Mouse (Mus musculus) hindbrain, embryonic 16.5 days (tissue): ENCODE results near the gene Stk24. TPM values are rescaled to one million over a fixed set of nuclear protein-coding genes. Genes with fewer than 3 reads are reported as not detected.

ENCODE experiments used
- ATAC-seq: fragments of 200-750 bp; cut with Nextera tagmentation; 2 replicates; pipeline ENCODE4 v1.8.0; 2017; ENCODE audit warnings: moderate TSS enrichment, moderate library complexity
- H3K27ac ChIP-seq: fragments of 300-500 bp; sonication (generic); 2 replicates; pipeline ENCODE4 v1.5.1; 2014; ENCODE audit warnings: low read depth, mild to moderate bottlenecking, control low read depth, low read length, moderate library complexity
- H3K27me3 ChIP-seq: fragments of 300-500 bp; sonication (generic); replicated peaks from 2 replicates; pipeline ENCODE4 v1.6.1; 2014; ENCODE audit warnings: low read length; ENCODE audit not compliant: control insufficient read depth, insufficient read depth
- H3K36me3 ChIP-seq: fragments of 300-500 bp; sonication (generic); 2 replicates; pipeline ENCODE4 v1.6.1; 2014; ENCODE audit warnings: mild to moderate bottlenecking, low read length, moderate library complexity, mixed read lengths; ENCODE audit not compliant: control insufficient read depth, insufficient read depth
- H3K4me1 ChIP-seq: fragments of 300-500 bp; sonication (generic); 2 replicates; pipeline ENCODE4 v1.6.1; 2014; ENCODE audit warnings: low read depth, low read length; ENCODE audit not compliant: control insufficient read depth, insufficient read depth
- H3K4me2 ChIP-seq: fragments of 300-500 bp; sonication (generic); 2 replicates; pipeline ENCODE4 v1.6.1; 2014; ENCODE audit warnings: mild to moderate bottlenecking, low read length, control low read depth, moderate library complexity
- H3K4me3 ChIP-seq: fragments of 300-500 bp; sonication (generic); 2 replicates; pipeline ENCODE4 v1.5.1; 2014; ENCODE audit warnings: mild to moderate bottlenecking, low read length, control low read depth, moderate library complexity
- H3K9ac ChIP-seq: fragments of 300-500 bp; sonication (generic); 2 replicates; pipeline ENCODE4 v1.6.1; 2014; ENCODE audit warnings: low read depth, mild to moderate bottlenecking, control low read depth, low read length, moderate library complexity
- H3K9me3 ChIP-seq: fragments of 300-500 bp; sonication (generic); 2 replicates; pipeline ENCODE4 v1.6.1; 2014; ENCODE audit warnings: mild to moderate bottlenecking, low read length, moderate library complexity; ENCODE audit not compliant: control insufficient read depth
- WGBS: fragments of 180-500 bp; shearing (Covaris S2); extraction: QIAGEN DNeasy Blood & Tissue Kit; methylation state at CpG from one replicate; pipeline ENCODE4 v1.1.7; 2014; 5-methylcytosine and 5-hydroxymethylcytosine counted together
- polyA plus RNA-seq: library from polyadenylated mRNA; unstranded; fragments of >200 nt; fragmentation: Nextera tagmentation; extraction: Ambion mirVana; gene quantifications from 2 replicates; pipeline ENCODE4 v1.2.1, GENCODE M21; 2015

The Stk24 gene
- polyA plus RNA-seq, 1 experiment from 2014 or later: 14.6 TPM

DNA sequence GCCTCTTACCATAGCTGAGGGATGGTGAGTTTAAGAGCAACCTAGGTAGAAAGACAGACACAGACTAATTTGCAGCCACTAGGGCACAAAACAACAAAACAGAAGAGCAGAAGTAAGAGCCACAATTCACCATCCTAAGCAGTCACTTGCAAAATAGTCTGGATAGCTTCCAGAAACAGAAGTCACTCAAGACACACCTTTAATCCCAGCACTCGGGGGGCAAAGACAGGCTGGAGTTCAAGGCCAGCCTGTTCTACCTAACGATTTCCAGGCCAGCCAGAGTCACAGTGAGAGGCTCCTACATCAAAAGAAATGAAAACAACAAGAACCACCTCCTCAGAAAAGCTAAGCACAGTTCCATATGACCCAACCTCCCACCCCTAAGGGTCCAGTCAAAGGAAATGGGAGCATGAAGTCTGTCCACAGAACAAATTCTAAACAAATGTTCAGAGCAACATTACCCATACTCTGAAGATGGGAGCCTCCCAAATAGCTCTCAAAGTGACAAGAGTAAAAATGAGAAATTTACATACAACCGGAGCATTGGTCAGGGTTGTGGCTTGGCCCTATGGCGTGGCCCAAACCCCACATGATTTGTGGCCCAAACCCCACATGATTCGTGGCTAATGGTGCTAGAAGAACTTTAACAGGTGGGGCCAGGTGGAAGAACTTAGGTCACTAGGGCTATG lies 50.3 kb downstream of the Stk24 start:
- H3K27ac ChIP-seq: no peak overlapping the region
- no peaks in the 10 kb centered on the region for H3K9me3 ChIP-seq
- no peak for ATAC-seq
- 80% methylated on average over 5 of the region's 5 CpGs for WGBS
- H3K36me3 ChIP-seq: no peaks in the 10 kb centered on the region
- peaks cover 7% of the 10 kb centered on the region; the same call in 1 of the 2 replicates for H3K4me1 ChIP-seq
- H3K4me3 ChIP-seq: no peak overlapping the region
- H3K27me3 ChIP-seq: no peaks in the 10 kb centered on the region
- H3K9ac ChIP-seq: no peak overlapping the region
- H3K4me2 ChIP-seq: no peak overlapping the region

DNA sequence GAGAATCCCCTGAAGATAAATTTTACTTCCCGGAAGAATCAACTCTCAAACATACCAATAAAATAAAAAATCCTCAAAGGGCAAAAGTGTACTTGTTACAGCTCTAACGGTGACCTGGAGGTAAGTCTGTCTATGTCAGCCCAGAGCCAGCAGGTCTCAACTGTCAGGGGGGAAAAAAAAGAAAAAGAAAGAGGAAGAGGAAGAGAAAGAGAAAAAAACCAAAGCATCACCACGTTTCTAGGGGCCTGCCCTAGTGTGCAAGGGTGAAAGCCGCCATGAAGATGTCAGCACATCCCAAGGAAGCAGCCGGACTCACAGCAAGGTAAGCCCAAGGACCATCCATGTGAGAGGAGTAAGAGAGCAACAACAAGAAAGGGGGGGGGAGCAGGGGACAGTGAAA lies 50.9 kb downstream of the Stk24 start:
- no peak for ATAC-seq
- no peaks in the 10 kb centered on the region for H3K36me3 ChIP-seq
- WGBS: 85% methylated on average over 5 of the region's 5 CpGs
- no peak overlapping the region for H3K4me3 ChIP-seq
- H3K4me1 ChIP-seq: peaks cover 7% of the 10 kb centered on the region; the same call in 1 of the 2 replicates
- no peak overlapping the region for H3K27ac ChIP-seq
- no peak overlapping the region for H3K9ac ChIP-seq
- no peak overlapping the region for H3K4me2 ChIP-seq
- H3K27me3 ChIP-seq: no peaks in the 10 kb centered on the region
- no peaks in the 10 kb centered on the region for H3K9me3 ChIP-seq

DNA sequence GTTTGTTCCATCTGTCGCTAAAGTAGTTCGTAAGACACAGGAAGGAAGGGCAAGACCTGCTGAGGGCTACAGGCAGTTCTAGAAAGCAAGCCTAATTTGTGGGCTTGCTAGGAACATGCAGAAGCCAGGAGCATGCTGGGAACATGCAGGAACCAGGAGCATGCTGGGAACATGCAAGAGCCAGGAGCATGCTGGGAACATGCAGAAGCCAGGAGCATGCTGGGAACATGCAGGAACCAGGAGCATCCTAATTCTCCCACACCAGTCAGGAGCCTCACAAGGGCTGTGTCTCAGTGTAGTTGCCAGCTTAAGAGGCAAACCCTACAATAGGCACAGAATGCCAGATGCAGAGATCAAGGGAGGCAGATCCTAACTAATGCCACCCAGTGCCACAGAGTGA lies 53.4 kb downstream of the Stk24 start:
- Histone ChIP-seq H3K4me3 (no peak overlapping the region), H3K9ac (no peak overlapping the region), H3K9me3 (no peaks in the 10 kb centered on the region), H3K27ac (no peak overlapping the region), H3K4me2 (no peak overlapping the region), H3K36me3 (no peaks in the 10 kb centered on the region), H3K4me1 (peaks cover 7% of the 10 kb centered on the region; the same call in 1 of the 2 replicates), H3K27me3 (no peaks in the 10 kb centered on the region)
- 66% methylated on average over 2 of the region's 2 CpGs for WGBS
- peak; percentile 40; the same call in 1 of the 2 replicates for ATAC-seq

DNA sequence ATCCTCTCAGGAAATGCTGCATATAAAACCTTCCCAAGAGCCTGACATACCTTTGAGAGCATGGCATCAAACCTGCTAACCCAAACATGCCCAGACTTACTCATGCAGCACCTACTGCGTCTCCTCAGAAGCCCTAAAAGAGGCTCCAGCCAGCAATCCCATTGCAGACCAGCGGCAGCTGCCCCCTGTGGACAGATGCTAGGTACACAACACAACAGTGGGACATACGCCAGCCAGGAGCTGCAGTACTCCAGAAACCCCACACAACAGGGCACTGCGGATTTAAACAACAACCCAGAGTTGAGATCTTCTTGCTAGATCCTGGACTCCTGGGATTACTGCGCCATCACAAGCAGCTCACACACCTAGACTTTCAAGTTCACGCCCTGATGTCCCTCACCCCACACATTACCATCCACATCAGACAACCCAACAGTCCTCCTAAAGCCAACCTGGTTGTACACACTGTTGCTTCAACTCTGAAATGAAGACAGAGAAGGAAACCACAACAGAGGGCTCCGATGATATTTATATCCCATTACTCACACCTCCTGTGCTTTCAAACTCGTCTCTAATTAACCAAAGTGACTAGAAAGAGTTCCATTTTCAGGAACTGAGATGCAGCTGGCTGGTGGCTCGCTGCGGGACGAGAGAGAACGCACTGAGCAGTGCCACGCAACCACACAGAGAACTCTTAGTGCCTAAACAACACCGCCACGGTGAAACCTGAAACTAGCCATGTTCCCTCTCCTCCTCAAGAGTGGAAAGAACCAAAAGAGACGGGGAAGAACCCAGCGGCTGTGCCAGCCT lies 55.1 kb downstream of the Stk24 start:
- Histone ChIP-seq H3K36me3 (no peaks in the 10 kb centered on the region), H3K4me3 (no peak overlapping the region), H3K4me1 (peaks cover 7% of the 10 kb centered on the region; the same call in 1 of the 2 replicates), H3K27me3 (no peaks in the 10 kb centered on the region), H3K27ac (no peak overlapping the region), H3K9me3 (no peaks in the 10 kb centered on the region), H3K4me2 (no peak overlapping the region), H3K9ac (no peak overlapping the region)
- 85% methylated on average over 17 of the region's 17 CpGs for WGBS
- ATAC-seq: no peak

DNA sequence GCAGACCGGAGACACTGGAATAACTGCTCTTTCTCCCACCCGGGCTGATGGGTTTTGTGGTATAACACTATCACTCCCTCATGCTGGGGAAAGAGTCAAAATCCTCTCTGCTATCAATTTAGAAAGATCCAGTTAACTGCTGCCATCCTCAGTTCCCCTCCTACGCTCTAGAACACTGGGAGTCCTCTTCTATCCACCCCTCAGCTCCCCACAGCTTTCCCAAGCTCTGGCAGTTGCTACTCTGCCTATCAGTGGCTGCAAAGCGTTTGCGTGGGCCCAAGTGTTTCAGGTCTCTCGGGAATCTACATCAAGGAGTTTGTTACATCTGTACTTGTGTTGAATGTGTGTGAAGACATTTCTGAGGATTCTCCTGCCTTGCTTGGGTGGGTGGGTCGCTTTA lies 57.2 kb downstream of the Stk24 start:
- Histone ChIP-seq H3K4me1 (peaks cover 7% of the 10 kb centered on the region; the same call in 1 of the 2 replicates), H3K36me3 (no peaks in the 10 kb centered on the region), H3K27ac (no peak overlapping the region), H3K9me3 (no peaks in the 10 kb centered on the region), H3K27me3 (no peaks in the 10 kb centered on the region), H3K4me2 (no peak overlapping the region), H3K4me3 (no peak overlapping the region), H3K9ac (no peak overlapping the region)
- no peak for ATAC-seq
- whole genome bisulfite sequencing: 87% methylated on average over 7 of the region's 7 CpGs

DNA sequence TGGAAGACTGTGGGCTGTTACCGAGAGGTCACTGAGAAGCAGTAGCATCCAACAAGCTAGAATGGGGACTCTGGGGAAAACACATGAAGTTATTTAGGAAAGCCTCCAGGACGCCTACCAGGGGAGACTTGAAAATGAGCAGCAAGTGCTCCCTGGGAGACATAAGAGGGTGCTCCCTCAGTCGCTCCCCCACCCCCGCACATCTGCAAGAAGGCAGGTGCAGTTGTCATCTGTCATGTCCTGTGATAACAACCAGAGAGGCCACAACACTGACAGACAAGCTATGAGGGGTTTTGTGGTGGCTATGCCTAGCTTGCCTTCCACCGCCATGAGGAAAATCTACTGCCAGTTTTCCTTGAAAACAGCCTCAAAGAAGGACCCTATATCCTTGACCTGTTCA lies 57.7 kb downstream of the Stk24 start:
- no peak for ATAC-seq
- no peak overlapping the region for H3K9ac ChIP-seq
- peaks cover 9% of the 10 kb centered on the region; the same call in 1 of the 2 replicates for H3K4me1 ChIP-seq
- no peak overlapping the region for H3K4me2 ChIP-seq
- no peaks in the 10 kb centered on the region for H3K36me3 ChIP-seq
- WGBS: 93% methylated on average over 5 of the region's 5 CpGs
- H3K4me3 ChIP-seq: no peak overlapping the region
- H3K27me3 ChIP-seq: no peaks in the 10 kb centered on the region
- H3K9me3 ChIP-seq: no peaks in the 10 kb centered on the region
- H3K27ac ChIP-seq: no peak overlapping the region

DNA sequence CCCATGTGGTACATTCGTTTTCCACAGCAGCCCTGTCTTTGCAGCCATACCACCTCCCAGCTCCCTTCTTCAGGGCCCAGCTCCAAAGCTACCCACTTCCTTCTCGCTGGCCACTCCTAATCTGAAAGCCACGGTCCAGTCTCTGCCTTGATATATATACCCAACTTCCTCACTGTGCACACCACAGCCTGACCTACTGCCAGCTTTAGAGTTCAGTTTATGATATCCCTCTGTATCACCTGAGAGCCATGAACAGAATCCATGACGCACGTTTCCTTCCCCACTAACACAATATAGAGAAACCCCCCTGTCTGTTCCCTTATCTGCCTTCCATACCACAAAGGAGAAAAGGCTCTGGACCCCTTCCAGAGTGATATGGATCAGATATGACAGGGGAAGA lies 61.4 kb downstream of the Stk24 start:
- WGBS: 86% methylated on average over 5 of the region's 5 CpGs
- Histone ChIP-seq H3K27me3 (no peaks in the 10 kb centered on the region), H3K9me3 (no peaks in the 10 kb centered on the region), H3K27ac (no peak overlapping the region), H3K4me3 (no peak overlapping the region), H3K4me2 (no peak overlapping the region), H3K9ac (no peak overlapping the region), H3K4me1 (peaks cover 13% of the 10 kb centered on the region), H3K36me3 (no peaks in the 10 kb centered on the region)
- ATAC-seq: no peak

DNA sequence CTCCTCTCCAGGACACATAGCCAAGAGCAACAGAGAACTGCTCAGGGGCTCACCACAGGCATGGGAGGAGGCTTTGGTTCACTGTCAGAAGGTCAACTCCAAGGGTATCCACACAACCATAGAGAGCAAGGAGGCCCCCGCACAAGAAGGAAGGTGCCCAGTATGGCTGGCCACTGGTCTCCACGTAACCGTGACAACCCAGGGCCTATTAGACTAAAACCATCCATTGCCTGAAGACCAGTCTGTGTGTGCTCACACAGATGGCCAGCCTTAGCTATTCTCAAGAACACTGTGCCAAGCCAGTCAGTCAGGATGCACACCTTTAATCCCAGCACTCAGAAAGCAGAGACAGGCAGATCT lies 62.5 kb downstream of the Stk24 start:
- Histone ChIP-seq H3K27ac (no peak overlapping the region), H3K4me3 (no peak overlapping the region), H3K9me3 (no peaks in the 10 kb centered on the region), H3K4me2 (no peak overlapping the region), H3K9ac (no peak overlapping the region), H3K4me1 (peaks cover 13% of the 10 kb centered on the region), H3K27me3 (no peaks in the 10 kb centered on the region), H3K36me3 (no peaks in the 10 kb centered on the region)
- 83% methylated on average over 3 of the region's 3 CpGs for WGBS
- 0 out of 2 replicates have a peak, but pooled peaks have one; percentile 18 for ATAC-seq

DNA sequence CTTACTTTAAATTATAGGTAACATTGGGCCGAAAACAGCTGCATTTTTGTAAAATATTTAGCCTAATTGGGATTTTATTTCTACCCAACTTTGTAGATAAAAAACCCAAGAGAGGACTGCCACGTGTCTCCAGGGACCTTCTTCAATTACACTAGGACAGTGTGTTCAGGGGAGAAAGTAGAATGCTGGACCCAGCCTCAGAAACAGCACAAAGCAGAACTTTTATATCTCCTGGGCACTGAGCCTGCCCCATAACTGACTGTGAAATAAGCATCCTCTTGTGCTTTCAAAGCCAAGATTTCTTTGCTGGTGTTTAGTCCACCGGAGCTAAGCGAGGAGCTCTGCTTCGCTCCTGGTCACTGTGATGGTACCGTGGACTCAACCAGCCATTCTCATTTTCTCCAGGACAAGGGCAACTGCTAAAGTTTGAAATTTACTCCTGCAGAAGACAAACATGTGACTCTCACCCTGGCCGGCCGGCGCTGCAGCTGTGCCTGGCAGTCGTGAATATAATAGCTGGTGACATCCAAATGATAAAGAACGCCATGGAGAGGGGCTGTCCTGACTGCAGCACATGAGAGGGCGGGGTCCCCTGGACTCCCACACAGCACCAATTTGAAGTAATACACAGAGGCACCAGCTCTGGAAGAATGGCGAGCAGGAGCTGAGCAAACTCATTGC lies 63.0 kb downstream of the Stk24 start:
- Histone ChIP-seq H3K4me2 (no peak overlapping the region), H3K4me3 (no peak overlapping the region), H3K4me1 (peaks cover 13% of the 10 kb centered on the region), H3K36me3 (no peaks in the 10 kb centered on the region), H3K27ac (no peak overlapping the region; the same call in 1 of the 2 replicates), H3K9me3 (no peaks in the 10 kb centered on the region), H3K27me3 (no peaks in the 10 kb centered on the region), H3K9ac (no peak overlapping the region)
- peak; percentile 52; the same call in 1 of the 2 replicates for ATAC-seq
- WGBS: 48% methylated on average over 13 of the region's 13 CpGs
